Comparison of ENCODE assay signal across 8 mouse cellular contexts in the genomic region with DNA sequence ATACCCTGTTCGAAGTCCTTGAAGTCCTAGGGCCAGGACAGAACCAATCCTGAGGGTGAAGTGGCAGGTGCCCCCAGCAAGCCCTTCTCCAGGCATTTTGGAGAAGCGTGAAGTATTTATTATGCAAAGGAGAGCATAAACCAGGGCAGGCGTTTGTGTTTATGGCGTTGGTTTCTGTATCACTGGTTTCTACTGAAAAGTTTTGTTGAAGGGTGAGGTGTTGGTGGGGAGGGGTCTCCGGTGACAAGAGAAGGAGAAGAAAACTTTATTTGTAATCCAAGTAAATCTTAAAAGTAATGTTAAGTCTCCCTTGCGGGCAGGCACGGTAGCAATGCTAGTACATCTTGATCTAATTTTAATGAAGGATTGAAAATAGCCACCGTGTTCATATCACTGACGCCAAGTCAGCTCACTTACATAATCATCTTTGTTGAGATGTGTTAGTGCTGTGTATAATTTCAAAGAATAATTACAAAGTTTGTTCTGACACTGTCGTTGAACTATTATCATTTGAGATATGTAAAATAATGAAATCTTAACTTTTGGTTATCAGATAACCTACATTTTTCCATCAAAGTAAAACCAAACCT.
DNase-seq lines count a peak whose midpoint lies in the region; ATAC-seq and TF ChIP-seq lines count a peak whose summit lies in the region.

No protein-coding gene starts in this region.

- peak overlapping the region; percentile 97 for H3K27ac ChIP-seq in lung, postnatal 0 days (ENCODE audit: low read length)
- peak overlapping the region; percentile 93; the same call in 1 of the 2 replicates for H3K27ac ChIP-seq in hindbrain, postnatal 0 days

- H3ac ChIP-seq in myocyte (ENCODE audit: control insufficient read depth, insufficient read length): peak overlapping the region; percentile 60

- H3K79me2 ChIP-seq in myocyte (ENCODE audit: control insufficient read depth, insufficient read depth): peaks cover 53% of the 10 kb centered on the region

- H3K27me3 ChIP-seq in lung, postnatal 0 days (replicated peaks; ENCODE audit: insufficient read depth, low read length): no peaks in the 10 kb centered on the region
- H3K27me3 ChIP-seq in hindbrain, postnatal 0 days (ENCODE audit: insufficient read depth, low read length): no peaks in the 10 kb centered on the region
- no peaks in the 10 kb centered on the region for H3K27me3 ChIP-seq in myocyte (ENCODE audit: control insufficient read depth, insufficient read depth, insufficient read length)

- 6% methylated on average over 10 of the region's 10 CpGs for WGBS in lung, postnatal 0 days
- WGBS in hindbrain, postnatal 0 days: 15% methylated on average over 10 of the region's 10 CpGs

- ATAC-seq in lung, postnatal 0 days: no peak
- no peak for ATAC-seq in hindbrain, postnatal 0 days

- peak overlapping the region; percentile 82 for H3K4me3 ChIP-seq in lung, postnatal 0 days (ENCODE audit: low read depth, low read length)
- peak overlapping the region; percentile 78 for H3K4me3 ChIP-seq in hindbrain, postnatal 0 days (ENCODE audit: low read length)
- peak overlapping the region; percentile 49 for H3K4me3 ChIP-seq in myocyte

- H3K36me3 ChIP-seq in lung, postnatal 0 days (ENCODE audit: insufficient read depth, low read length): no peaks in the 10 kb centered on the region
- H3K36me3 ChIP-seq in hindbrain, postnatal 0 days (ENCODE audit: insufficient read depth, low read length): no peaks in the 10 kb centered on the region
- peaks cover 7% of the 10 kb centered on the region for H3K36me3 ChIP-seq in myocyte (ENCODE audit: control insufficient read depth, insufficient read depth)

- TF ChIP-seq EP300 in lung, postnatal 0 days (IDR thresholded peaks at IDR 0.05): no peak; the same call in 1 of the 2 replicates

- no peaks in the 10 kb centered on the region for H3K9me3 ChIP-seq in lung, postnatal 0 days (ENCODE audit: low read length)
- no peaks in the 10 kb centered on the region for H3K9me3 ChIP-seq in hindbrain, postnatal 0 days (ENCODE audit: low read length)

- peak overlapping the region; percentile 84 for H3K9ac ChIP-seq in lung, postnatal 0 days (replicated peaks; ENCODE audit: low read depth)
- H3K9ac ChIP-seq in hindbrain, postnatal 0 days (replicated peaks; ENCODE audit: low read length): peak overlapping the region; percentile 75

- no peak for TF ChIP-seq POLR2A in myocyte (IDR thresholded peaks at IDR 0.05; ENCODE audit: insufficient read length, low read depth)

- TF ChIP-seq CTCF in lung, postnatal 0 days (IDR thresholded peaks at IDR 0.05): no peak
- no peak for TF ChIP-seq CTCF in hindbrain, postnatal 0 days (IDR thresholded peaks at IDR 0.05; ENCODE audit: low read depth)

- DNase-seq in cerebellum, adult 11-12 months: peak; percentile 25
- DNase-seq in cerebellum, adult 8-10 months: no peak
- peak; percentile 36 for DNase-seq in lung, postnatal 0 days (ENCODE audit: low spot score)
- DNase-seq in lung, postnatal 14 days: no peak
- DNase-seq in hindbrain, postnatal 0 days (ENCODE audit: low spot score): no peak
- no peak for DNase-seq in embryo, embryonic 10 days (ENCODE audit: low spot score)
- no peak for DNase-seq in urinary bladder, postnatal 4 days (ENCODE audit: low spot score in 2 of 2)

- peak overlapping the region; percentile 58 for H3K4me2 ChIP-seq in lung, postnatal 0 days (replicated peaks; ENCODE audit: low read depth, low read length)
- peak overlapping the region; percentile 91 for H3K4me2 ChIP-seq in hindbrain, postnatal 0 days (ENCODE audit: low read depth, low read length)
- peak overlapping the region; percentile 91 for H3K4me2 ChIP-seq in myocyte (ENCODE audit: low read depth)

- H3K4me1 ChIP-seq in lung, postnatal 0 days (ENCODE audit: insufficient read depth, low read depth, low read length): peaks cover 6% of the 10 kb centered on the region; the same call in 1 of the 2 replicates
- no peaks in the 10 kb centered on the region; the same call in 1 of the 2 replicates for H3K4me1 ChIP-seq in hindbrain, postnatal 0 days (ENCODE audit: insufficient read depth, low read length)

TF ChIP-seq in myocyte, 11 proteins besides CTCF, POLR2A, EP300 and RAD21:
- TF ChIP-seq REST (IDR thresholded peaks at IDR 0.05; ENCODE audit: insufficient read depth, insufficient read length): no peak
- TF ChIP-seq MYOG (IDR thresholded peaks at IDR 0.05; ENCODE audit: control insufficient read depth in 1 of 3, insufficient read depth in 1 of 3, insufficient read length in 2 of 3, low read depth in 2 of 3): no peak
- TF ChIP-seq SRF (IDR thresholded peaks at IDR 0.05; ENCODE audit: control insufficient read depth, insufficient read length, low read depth): no peak
- no peak for TF ChIP-seq MYOD1 (IDR thresholded peaks at IDR 0.05; ENCODE audit: control insufficient read depth in 1 of 3, insufficient read length in 2 of 3, low read depth in 2 of 3)
- no peak for TF ChIP-seq TCF3 (IDR thresholded peaks at IDR 0.05; ENCODE audit: insufficient read length, low read depth)
- TF ChIP-seq TCF12 (IDR thresholded peaks at IDR 0.05; ENCODE audit: insufficient read depth, poor library complexity, severe bottlenecking): no peak
- no peak for TF ChIP-seq POLR2AphosphoS2 (IDR thresholded peaks at IDR 0.05; ENCODE audit: insufficient read length, low read depth)
- TF ChIP-seq E2F4 (IDR thresholded peaks at IDR 0.05; ENCODE audit: insufficient read depth): no peak
- no peak for TF ChIP-seq USF1 (IDR thresholded peaks at IDR 0.05; ENCODE audit: low read depth)
- TF ChIP-seq MAX (IDR thresholded peaks at IDR 0.05; ENCODE audit: low read depth): no peak
- no peak for TF ChIP-seq CEBPB (IDR thresholded peaks at IDR 0.05; ENCODE audit: insufficient read depth, poor library complexity, severe bottlenecking)

Comparison
In these comparisons a context has a peak if more than half of its experiments do, and no peak if none do; other contexts are left out.
1. DNase-seq: peak in cerebellum, adult 11-12 months (single experiment) and lung, postnatal 0 days (single experiment); none in cerebellum, adult 8-10 months (single experiment), lung, postnatal 14 days (single experiment), hindbrain, postnatal 0 days (single experiment), embryo, embryonic 10 days (single experiment) and urinary bladder, postnatal 4 days (0 of 2).
2. Peak in every context shown above with its lines, with median percentiles within 50 percentile points of each other: H3K4me2 ChIP-seq and H3K4me3 ChIP-seq.